Mouse (Mus musculus): ENCODE results near the gene Tmod1.

DNA sequence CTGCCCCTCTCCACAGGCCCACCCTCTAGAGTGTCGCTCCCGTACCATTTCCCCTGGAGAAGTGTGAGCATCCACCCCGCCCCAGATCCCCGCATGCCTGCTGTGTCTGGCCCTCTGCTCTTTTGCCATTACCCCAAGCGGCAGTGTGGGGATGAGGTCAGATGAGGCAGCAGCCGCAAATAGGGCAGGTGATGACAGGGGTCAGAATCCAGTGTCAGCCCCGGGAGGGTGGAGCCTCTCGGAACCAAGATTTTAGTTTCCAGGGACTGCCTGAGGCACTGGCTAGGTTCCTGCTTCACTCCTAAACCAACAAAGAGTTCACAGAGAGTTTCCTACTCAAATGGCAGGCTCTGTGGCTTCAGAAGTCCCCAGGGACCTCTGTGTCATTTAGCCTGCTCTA lies 25.5 kb downstream of the Tmod1 start:
- TF ChIP-seq CTCF (IDR thresholded peaks at IDR 0.05; ENCODE audit: extremely low read depth, insufficient read depth, low read length) (no peak), POLR2A (IDR thresholded peaks at IDR 0.05; ENCODE audit: extremely low read depth, insufficient read depth, low read length) (no peak)
